Mouse (Mus musculus) embryonic fibroblast, embryonic 13.5 days (primary cell): ENCODE results near the gene Snx30.

Experiments used
- CTCF ChIP-seq: IDR thresholded peaks from 2 replicates; pipeline ENCODE4 v1.5.1; 2011; ENCODE audit warnings: mild to moderate bottlenecking, control low read depth, low read length, moderate library complexity, borderline replicate concordance; ENCODE audit not compliant: insufficient read depth
- POLR2A ChIP-seq: IDR thresholded peaks from 2 replicates; pipeline ENCODE4 v1.6.1; 2011; ENCODE audit warnings: low read depth, mild to moderate bottlenecking, control low read depth, low read length, moderate library complexity

DNA sequence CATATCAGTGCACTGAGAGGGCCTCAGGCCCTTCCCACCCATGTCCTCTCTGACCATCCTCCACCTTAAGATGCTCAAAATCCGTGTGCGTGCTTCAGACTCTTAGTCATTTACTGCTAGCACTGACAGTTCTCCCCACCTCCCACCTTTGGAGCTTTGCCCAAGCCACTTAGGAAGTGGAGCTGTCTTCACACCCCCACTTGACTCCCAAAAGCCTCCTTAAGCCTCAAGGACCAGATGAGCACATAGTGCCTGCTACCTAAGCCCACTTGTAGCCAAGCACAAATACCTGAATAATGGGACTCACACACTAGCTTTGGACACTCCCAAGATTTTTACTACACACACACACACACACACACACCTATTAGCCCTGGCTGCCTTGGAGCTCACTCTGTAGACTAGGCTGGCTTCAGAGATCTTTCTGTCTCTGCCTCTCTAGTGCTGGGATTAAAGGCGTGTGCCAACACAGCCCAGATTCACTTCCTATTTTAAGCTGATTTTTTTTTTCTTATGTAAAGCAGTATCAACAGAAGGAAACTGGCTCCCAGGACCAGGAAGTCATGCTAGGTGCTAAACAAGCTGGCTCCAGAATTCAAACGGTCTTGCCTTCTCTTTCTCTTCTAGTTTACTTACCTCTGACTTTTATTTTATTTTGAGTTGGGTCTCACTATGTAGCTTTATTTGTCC, 9.6 kb downstream of the Snx30 start:
- TF ChIP-seq CTCF, result no peak
- TF ChIP-seq POLR2A, result no peak
